Mouse (Mus musculus) midbrain, embryonic 12.5 days (tissue): ENCODE measurements at regions not wholly inside any gene's neighbourhood (a gene's known extent, or its start where the extent isn't known, plus 50 kb on each side); places are given as distances from the start of the nearest gene placed in this dataset.

ENCODE experiments used
- ATAC-seq: fragments of 200-750 bp; cut with Nextera tagmentation; 2 replicates; pipeline ENCODE4 v1.8.0; 2017; ENCODE audit warnings: low read depth, moderate TSS enrichment, moderate library complexity; ENCODE audit not compliant: low FRiP score
- H3K27ac ChIP-seq: fragments of 300-500 bp; sonication (generic); replicated peaks from 2 replicates; pipeline ENCODE4 v1.5.1; 2016; ENCODE audit warnings: mild to moderate bottlenecking
- H3K27me3 ChIP-seq: fragments of 300-500 bp; sonication (generic); 2 replicates; pipeline ENCODE4 v1.6.1; 2016; ENCODE audit warnings: mild to moderate bottlenecking
- H3K36me3 ChIP-seq: fragments of 300-500 bp; sonication (generic); 2 replicates; pipeline ENCODE4 v1.6.1; 2016
- H3K4me1 ChIP-seq: fragments of 300-500 bp; sonication (generic); 2 replicates; pipeline ENCODE4 v1.6.1; 2016
- H3K4me2 ChIP-seq: fragments of 300-500 bp; sonication (generic); replicated peaks from 2 replicates; pipeline ENCODE4 v1.6.1; 2016; ENCODE audit warnings: mild to moderate bottlenecking, moderate library complexity
- H3K4me3 ChIP-seq: fragments of 300-500 bp; sonication (generic); 2 replicates; pipeline ENCODE4 v1.5.1; 2016; ENCODE audit warnings: mild to moderate bottlenecking
- H3K9ac ChIP-seq: fragments of 300-500 bp; sonication (generic); replicated peaks from 2 replicates; pipeline ENCODE4 v1.6.1; 2016; ENCODE audit warnings: mild to moderate bottlenecking, moderate library complexity
- H3K9me3 ChIP-seq: fragments of 300-500 bp; sonication (generic); 2 replicates; pipeline ENCODE4 v1.6.1; 2016; ENCODE audit warnings: mild to moderate bottlenecking
- WGBS: fragments of 180-500 bp; shearing (Covaris S2); methylation state at CpG from one replicate; pipeline ENCODE4 v1.1.7; 2016; 5-methylcytosine and 5-hydroxymethylcytosine counted together

DNA sequence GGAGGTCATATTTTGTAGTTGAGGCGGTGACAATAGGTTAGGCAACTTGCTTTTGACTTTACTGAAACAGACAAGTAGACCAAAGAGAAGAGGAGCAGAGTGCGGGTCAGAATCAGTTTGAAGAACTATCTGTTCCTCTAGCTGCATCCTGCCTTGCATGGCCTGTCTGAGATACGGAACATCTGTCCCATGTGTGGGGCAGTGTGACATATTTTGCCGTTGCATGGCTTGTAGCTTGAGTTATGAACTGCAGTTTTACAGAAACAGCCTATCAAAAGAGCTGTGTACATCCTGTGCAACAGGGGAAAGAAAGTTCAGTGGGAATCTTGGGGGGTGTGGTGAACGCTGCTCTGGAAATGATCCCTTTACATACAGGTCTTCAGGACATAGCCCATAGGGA lies 718.9 kb upstream of the Igfbp3 start:
- WGBS = 90% methylated on average over 5 of the region's 5 CpGs

DNA sequence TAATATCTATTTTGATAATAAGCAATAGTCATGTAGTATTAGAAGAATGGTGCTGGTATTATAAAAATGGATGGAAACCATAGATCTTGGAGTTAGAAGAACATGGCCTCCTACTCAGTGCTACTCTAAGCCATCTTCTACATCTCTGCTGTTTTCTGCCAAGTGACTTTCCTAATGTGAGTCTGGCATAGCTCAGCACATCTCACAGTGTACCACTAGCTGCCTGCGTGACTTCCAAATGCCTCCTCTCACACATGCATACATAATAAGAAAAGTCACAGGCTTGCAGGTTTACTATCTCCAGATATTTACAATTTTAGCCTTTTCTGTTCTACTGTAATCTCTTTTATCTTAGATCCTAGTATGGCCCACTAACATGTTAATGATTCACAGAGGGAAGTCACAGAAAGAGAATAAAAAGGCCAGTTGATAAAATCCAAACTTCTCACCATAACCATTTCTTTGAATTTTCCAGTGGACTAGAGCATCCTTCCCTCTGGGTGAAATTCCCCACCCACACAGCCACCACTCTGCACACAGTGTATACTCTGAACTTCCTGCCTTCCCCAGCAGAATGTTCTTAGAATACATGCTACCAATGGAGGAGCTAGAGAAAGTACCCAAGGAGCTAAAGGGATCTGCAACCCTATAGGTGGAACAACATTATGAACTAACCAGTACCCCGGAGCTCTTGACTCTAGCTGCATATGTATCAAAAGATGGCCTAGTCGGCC lies 717.5 kb upstream of the Igfbp3 start:
- Histone ChIP-seq H3K36me3 (no peaks in the 10 kb centered on the region), H3K27ac (no peak overlapping the region), H3K4me3 (no peak overlapping the region), H3K9ac (no peak overlapping the region), H3K4me2 (no peak overlapping the region), H3K27me3 (no peaks in the 10 kb centered on the region), H3K4me1 (no peaks in the 10 kb centered on the region), H3K9me3 (no peaks in the 10 kb centered on the region)
- WGBS = 95% methylated on average over 3 of the region's 3 CpGs
- no peak for ATAC-seq

More for the DNA sequence above, 718.9 kb upstream of the Igfbp3 start:
- no peaks in the 10 kb centered on the region for H3K4me1 ChIP-seq
- H3K4me3 ChIP-seq = no peak overlapping the region
- no peak overlapping the region for H3K27ac ChIP-seq
- H3K36me3 ChIP-seq = no peaks in the 10 kb centered on the region
- no peaks in the 10 kb centered on the region for H3K9me3 ChIP-seq
- H3K27me3 ChIP-seq = no peaks in the 10 kb centered on the region
- ATAC-seq = no peak
- no peak overlapping the region for H3K4me2 ChIP-seq
- H3K9ac ChIP-seq = no peak overlapping the region

GRCm38 (mm10) chr11:7927676-7928075 lies 714.0 kb upstream of the Igfbp3 start:
- H3K27me3 ChIP-seq = no peaks in the 10 kb centered on the region
- no peak overlapping the region for H3K4me2 ChIP-seq
- H3K9ac ChIP-seq = no peak overlapping the region
- H3K9me3 ChIP-seq = no peaks in the 10 kb centered on the region
- ATAC-seq = no peak
- no peaks in the 10 kb centered on the region for H3K4me1 ChIP-seq
- no peak overlapping the region for H3K27ac ChIP-seq
- no peak overlapping the region for H3K4me3 ChIP-seq
- no peaks in the 10 kb centered on the region for H3K36me3 ChIP-seq

GRCm38 (mm10) chr11:7912036-7912435 lies 698.3 kb upstream of the Igfbp3 start:
- no peaks in the 10 kb centered on the region for H3K4me1 ChIP-seq
- no peak for ATAC-seq
- WGBS = 79% methylated on average over 3 of the region's 3 CpGs
- H3K4me3 ChIP-seq = no peak overlapping the region
- no peak overlapping the region for H3K4me2 ChIP-seq
- H3K27ac ChIP-seq = no peak overlapping the region
- no peak overlapping the region for H3K9ac ChIP-seq
- H3K27me3 ChIP-seq = no peaks in the 10 kb centered on the region
- no peaks in the 10 kb centered on the region for H3K9me3 ChIP-seq
- H3K36me3 ChIP-seq = no peaks in the 10 kb centered on the region

- H3K9me3 ChIP-seq = no peaks in the 10 kb centered on the region
- no peaks in the 10 kb centered on the region for H3K36me3 ChIP-seq
- H3K27ac ChIP-seq = no peak overlapping the region
- no peaks in the 10 kb centered on the region for H3K4me1 ChIP-seq
- H3K9ac ChIP-seq = no peak overlapping the region
- H3K27me3 ChIP-seq = no peaks in the 10 kb centered on the region
- ATAC-seq = no peak
- H3K4me2 ChIP-seq = no peak overlapping the region
- no peak overlapping the region for H3K4me3 ChIP-seq
Measured at GRCm38 (mm10) chr11:7900266-7900665, 686.5 kb upstream of the Igfbp3 start.

GRCm38 (mm10) chr11:7898204-7898603 lies 684.5 kb upstream of the Igfbp3 start:
- Histone ChIP-seq H3K4me3 (no peak overlapping the region), H3K36me3 (no peaks in the 10 kb centered on the region), H3K27me3 (no peaks in the 10 kb centered on the region), H3K4me1 (no peaks in the 10 kb centered on the region), H3K27ac (no peak overlapping the region), H3K4me2 (no peak overlapping the region), H3K9ac (no peak overlapping the region), H3K9me3 (no peaks in the 10 kb centered on the region)
- whole genome bisulfite sequencing = 81% methylated on average over 5 of the region's 5 CpGs
- no peak for ATAC-seq

DNA sequence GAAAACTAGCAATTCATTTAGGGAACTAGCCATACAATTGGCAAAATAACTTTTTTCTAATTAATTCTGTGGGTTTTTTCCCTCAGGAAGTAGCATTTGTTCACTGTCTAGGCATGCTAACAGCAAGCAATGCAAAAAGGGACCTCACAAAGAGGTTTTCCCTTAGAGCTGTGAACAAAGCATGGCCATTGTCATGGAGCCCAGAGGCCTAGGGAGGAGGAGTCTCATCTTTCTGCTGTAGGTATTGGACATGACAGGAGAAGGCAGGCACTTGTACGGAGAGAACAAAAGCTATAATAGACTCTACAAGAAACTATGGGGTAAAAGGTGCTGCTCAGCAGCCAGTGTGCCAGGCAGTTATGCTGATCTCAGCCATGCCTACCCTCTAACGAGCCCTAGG lies 666.8 kb upstream of the Igfbp3 start:
- no peaks in the 10 kb centered on the region for H3K4me1 ChIP-seq
- H3K9me3 ChIP-seq = no peaks in the 10 kb centered on the region
- H3K4me3 ChIP-seq = no peak overlapping the region
- no peak overlapping the region for H3K27ac ChIP-seq
- H3K36me3 ChIP-seq = no peaks in the 10 kb centered on the region
- no peak for ATAC-seq
- no peaks in the 10 kb centered on the region for H3K27me3 ChIP-seq
- H3K4me2 ChIP-seq = no peak overlapping the region
- H3K9ac ChIP-seq = no peak overlapping the region
- 38% methylated on average over 2 of the region's 2 CpGs for WGBS

DNA sequence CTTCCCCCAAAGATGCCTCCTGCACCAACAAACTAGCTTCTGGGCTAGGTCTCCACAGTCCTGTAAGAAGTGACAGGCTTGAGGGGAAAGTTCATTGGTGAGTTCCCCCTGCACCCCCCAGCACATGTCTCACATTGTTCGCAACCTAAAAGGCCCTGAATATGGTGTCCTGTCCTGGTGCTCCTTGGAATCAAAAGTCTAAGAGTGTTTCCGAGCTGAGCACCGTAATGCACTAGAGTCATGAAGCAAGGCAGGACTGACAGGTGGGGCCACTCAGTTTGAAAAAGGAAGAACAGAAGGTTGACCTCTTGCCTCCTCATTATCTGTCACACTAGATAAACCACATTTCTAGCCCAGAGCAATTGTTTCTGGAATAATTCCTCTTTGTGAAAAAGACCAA lies 650.4 kb upstream of the Igfbp3 start:
- ATAC-seq = no peak
- Histone ChIP-seq H3K4me2 (no peak overlapping the region), H3K27me3 (no peaks in the 10 kb centered on the region), H3K4me1 (no peaks in the 10 kb centered on the region), H3K36me3 (no peaks in the 10 kb centered on the region), H3K27ac (no peak overlapping the region), H3K4me3 (no peak overlapping the region), H3K9me3 (no peaks in the 10 kb centered on the region), H3K9ac (no peak overlapping the region)
- 87% methylated on average over 3 of the region's 3 CpGs for WGBS

GRCm38 (mm10) chr11:7863711-7864110 lies 650.0 kb upstream of the Igfbp3 start:
- H3K9me3 ChIP-seq = no peaks in the 10 kb centered on the region

DNA sequence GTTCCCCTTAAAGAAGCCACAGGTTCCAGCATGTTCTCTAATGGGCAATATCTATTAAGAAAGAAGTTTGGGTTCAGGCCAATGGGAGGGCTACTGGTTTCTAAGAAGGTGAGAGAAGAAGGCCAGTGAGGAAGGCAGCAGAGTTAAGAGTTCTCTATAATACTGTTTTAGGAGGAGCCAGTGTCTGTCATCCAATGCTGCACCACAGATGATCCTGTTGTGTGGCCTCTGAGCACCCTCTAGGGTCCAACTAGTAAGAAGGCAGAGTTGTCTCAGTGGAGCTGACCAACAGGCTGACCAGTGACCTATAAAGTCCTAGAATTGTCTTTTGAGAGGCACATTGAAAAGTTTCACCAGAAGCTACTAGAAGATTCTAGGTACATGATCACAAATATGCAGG lies 648.8 kb upstream of the Igfbp3 start:
- Histone ChIP-seq H3K4me2 (no peak overlapping the region), H3K4me1 (no peaks in the 10 kb centered on the region), H3K9me3 (no peaks in the 10 kb centered on the region), H3K36me3 (no peaks in the 10 kb centered on the region), H3K27ac (no peak overlapping the region), H3K4me3 (no peak overlapping the region), H3K27me3 (no peaks in the 10 kb centered on the region), H3K9ac (no peak overlapping the region)
- no peak for ATAC-seq

More at GRCm38 (mm10) chr11:7863711-7864110, 650.0 kb upstream of the Igfbp3 start:
- Histone ChIP-seq H3K9ac (no peak overlapping the region), H3K4me1 (no peaks in the 10 kb centered on the region), H3K4me2 (no peak overlapping the region), H3K4me3 (no peak overlapping the region), H3K27me3 (no peaks in the 10 kb centered on the region), H3K27ac (no peak overlapping the region), H3K36me3 (no peaks in the 10 kb centered on the region)
- no peak for ATAC-seq
- 87% methylated on average over 5 of the region's 5 CpGs for WGBS

DNA sequence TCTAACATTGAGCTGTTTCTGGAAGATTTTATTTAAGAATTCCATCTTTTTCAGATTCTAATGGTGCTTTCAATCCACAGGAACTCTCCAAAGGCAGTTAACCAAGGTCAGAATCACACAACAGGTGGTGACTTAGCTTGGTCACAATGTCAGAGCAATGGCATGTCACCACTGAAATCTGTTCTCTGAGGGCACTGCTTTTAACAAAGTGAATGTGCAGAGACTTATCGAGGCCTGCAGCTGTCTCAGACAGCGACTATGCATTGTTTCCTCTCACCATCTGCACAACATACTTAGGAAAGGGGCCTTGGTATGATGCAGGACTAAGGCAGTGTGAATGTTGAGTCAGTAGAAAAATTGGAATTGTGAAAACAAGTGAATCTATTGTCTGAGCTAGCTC lies 638.9 kb upstream of the Igfbp3 start:
- H3K36me3 ChIP-seq = no peaks in the 10 kb centered on the region
- H3K27ac ChIP-seq = no peak overlapping the region
- no peaks in the 10 kb centered on the region for H3K9me3 ChIP-seq
- no peak overlapping the region for H3K4me3 ChIP-seq
- no peak for ATAC-seq
- H3K9ac ChIP-seq = no peak overlapping the region
- H3K4me1 ChIP-seq = no peaks in the 10 kb centered on the region
- H3K4me2 ChIP-seq = no peak overlapping the region
- WGBS = 75% methylated on average over 2 of the region's 2 CpGs
- no peaks in the 10 kb centered on the region for H3K27me3 ChIP-seq

- Histone ChIP-seq H3K4me3 (no peak overlapping the region), H3K9me3 (no peaks in the 10 kb centered on the region), H3K27ac (no peak overlapping the region), H3K4me1 (no peaks in the 10 kb centered on the region), H3K27me3 (no peaks in the 10 kb centered on the region), H3K9ac (no peak overlapping the region), H3K36me3 (no peaks in the 10 kb centered on the region), H3K4me2 (no peak overlapping the region)
- ATAC-seq = no peak
- WGBS = 82% methylated on average over 8 of the region's 8 CpGs
Measured at GRCm38 (mm10) chr11:7838311-7839237, 624.9 kb upstream of the Igfbp3 start.
